Mouse (Mus musculus): ENCODE measurements around the gene Mtcl1.

Gene Mtcl1

DNA sequence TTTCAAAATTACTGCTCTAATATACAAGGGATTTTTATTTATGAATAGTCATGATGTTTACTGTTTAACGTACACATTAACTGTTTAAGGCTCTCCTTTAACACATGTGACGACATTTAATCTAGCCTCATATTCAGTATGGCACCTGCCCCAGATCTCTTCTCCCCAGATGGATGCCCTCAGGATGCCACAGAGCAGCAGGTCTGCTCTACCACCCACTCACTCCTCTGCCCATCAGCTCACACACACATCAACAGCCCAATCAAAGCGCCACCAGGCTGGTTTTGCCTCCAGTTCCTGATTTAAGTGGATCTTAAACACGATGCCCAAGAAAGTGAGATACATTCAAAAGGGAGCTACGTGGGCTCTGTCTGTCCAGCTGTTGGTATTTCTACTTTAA lies 41.1 kb downstream of the Mtcl1 start:
- DNase-seq (ENCODE audit: low read depth) = no peak

DNA sequence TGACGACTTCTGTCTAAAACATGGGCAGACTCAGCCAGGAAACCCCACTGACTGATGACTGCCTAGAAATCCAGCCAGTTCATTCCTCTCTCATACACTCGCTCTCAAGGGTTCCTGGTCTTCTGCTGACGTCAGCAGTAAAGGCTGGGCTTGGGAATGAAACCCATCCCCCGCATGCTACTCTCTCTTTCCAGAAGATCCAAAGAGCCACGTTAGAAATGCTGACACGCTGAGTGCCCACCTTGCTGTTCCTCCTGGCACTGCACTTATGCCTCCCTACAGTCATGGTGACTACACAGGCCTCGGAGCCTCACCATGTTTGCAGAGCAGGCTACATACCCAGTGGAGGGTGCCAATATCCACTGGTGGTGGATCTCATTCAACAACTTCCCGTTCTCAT lies 41.7 kb downstream of the Mtcl1 start:
- DNase-seq (ENCODE audit: low read depth) = no peak

DNA sequence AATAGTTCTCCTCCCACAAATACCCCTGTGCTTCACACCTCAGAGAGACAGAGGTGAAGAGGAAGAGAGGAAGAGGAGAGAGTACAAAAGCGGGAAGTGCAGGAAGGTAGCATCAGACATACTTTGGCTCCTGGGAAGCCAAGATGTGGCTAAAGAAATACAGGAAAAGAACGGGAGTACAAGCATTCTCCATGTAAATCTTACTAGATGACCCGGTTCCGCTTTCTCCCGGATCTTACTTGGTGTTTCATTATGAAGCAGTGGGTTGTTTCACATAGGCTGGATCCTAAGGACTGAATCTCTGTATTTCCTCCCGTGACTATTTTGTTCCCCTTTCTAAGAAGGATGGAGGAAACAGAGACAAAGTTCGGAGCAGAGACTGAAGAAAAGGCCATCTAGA lies 43.9 kb downstream of the Mtcl1 start:
- no peak for DNase-seq (ENCODE audit: low read depth)

DNA sequence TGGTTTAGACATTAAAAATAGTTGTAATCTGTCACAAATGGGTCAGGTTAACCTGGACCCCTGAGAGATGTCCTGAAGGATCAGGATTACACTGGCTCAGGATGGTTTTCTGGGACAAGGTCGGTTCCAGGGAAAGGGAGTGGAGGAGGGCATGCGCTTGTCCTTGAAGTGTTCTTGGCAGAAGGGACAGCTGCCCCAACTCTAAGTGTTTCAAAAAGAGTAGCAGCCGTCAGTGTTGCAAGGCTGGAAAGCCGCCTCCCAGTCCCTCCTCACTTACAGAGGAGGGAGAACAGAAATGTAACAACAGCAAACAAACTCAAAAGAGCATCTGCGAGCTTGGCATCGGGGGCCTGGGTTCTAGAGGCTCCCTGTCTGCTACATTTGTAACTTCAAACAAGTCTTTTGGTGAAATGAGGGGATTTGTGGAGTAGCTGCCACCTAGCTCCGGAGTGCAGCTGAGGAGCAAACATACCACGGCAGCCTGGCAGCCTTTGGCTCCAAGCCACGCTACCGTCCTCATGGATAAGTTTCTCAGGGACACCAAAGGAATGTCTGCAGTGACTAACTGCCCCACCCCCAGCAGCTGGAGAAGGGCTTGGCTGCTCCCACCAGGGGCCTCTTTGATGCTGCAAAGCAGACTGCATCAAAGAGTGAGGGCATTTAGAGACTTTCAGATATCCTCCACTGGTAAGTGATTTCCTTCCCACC lies 44.5 kb downstream of the Mtcl1 start:
- no peak for DNase-seq (ENCODE audit: low read depth)

DNA sequence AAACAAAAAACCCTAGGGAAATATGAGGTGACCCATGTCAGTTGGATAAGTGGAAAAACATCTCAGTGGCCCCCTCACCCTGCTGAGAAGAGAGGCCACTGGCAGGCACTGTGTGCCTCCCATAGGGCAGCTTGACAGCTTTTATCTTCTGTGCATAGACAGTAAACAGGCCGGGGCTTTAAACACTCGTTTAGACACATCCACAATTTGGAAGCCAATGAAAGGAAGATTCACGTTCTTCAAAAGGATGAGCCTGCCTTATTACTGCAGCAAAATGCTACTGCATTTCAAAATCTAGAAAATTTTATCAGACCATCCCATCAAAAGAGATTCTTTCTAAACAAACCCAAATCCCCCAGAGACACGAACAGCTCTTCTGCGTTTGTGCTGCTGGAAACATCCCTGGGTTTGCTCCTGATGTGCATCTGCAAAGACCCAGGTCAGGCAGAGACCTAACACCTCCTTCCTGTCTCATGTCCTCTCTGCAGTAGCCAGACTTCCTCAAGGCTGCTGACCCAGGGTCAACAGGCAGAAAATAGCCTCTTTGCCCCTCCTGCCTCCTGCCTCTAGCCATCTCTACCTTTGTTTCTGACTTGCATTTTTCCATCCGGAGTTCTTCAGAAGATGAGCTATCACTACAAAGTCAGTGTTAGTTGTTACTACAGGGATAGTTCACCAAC lies 46.6 kb downstream of the Mtcl1 start:
- DNase-seq (ENCODE audit: low read depth) = no peak

DNA sequence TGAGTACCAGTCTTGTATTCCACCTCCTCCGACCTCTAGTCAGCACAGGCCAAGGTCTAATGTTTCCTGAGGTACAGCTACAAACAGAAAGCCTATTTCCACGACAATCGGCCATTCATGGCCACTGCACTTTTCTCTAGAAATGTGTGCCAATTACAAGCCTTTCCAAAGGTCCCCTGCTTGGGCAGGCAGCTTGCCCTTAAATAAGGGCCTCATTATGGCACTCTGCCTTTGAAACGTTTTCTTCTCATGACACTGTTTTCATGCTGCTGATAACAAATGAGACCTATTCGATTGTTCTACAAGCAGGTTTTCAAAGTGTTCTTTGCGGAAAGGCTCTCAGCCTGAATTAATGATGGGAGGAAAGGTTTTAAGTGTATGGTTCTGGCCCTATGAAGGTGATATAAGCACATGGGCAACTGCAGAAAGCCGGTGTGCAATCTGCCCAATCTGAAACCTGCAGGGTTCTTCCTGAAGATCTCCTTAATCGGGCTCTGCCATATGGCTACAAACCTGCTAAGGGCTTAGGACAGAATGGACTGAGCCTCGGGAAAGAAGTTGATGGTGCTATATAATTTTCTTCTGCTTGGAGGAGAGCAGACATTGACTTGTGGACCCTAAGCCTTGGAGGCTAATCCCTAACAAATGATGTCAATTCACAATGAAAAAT lies 47.8 kb downstream of the Mtcl1 start:
- no peak for DNase-seq (ENCODE audit: low read depth)

DNA sequence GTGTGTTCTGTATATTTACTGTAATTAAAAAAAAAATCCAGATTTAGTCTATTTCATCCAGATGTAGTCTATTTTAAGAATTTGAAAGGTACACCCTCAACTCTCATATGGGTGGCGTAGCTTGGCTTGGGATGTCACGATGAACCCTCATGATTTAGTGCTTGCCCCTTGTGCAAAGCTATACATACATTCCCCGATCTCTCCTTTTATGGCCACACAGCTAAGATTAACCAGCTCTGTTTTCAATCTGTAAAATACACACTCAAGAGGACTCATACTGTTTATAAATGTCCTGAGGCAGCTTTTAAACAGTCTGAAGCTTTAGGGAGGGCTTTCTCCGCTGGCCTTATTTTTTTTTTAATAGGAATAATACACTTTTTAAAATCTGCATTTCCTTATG lies 49.8 kb downstream of the Mtcl1 start:
- DNase-seq (ENCODE audit: low read depth) = no peak

DNA sequence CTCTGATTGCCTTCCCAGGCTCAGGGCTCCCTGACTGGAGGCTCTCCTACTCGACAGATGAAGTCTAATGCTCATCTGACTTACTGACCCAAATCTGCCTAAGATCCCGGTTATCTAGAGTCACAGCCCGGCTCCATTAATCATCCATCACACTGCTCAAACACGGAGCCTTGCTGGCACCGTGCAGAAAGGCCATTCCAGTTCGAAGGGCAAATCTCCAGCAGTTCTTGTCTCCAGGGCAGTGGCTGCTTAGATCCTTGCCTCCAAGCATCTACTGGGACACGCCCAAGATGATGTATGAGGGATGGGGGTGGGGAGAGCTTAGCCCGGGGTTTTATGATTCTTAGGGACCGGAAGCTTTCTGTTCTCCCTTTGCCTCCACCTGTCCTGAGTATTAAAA lies 55.0 kb downstream of the Mtcl1 start:
- DNase-seq (ENCODE audit: low read depth) = no peak

DNA sequence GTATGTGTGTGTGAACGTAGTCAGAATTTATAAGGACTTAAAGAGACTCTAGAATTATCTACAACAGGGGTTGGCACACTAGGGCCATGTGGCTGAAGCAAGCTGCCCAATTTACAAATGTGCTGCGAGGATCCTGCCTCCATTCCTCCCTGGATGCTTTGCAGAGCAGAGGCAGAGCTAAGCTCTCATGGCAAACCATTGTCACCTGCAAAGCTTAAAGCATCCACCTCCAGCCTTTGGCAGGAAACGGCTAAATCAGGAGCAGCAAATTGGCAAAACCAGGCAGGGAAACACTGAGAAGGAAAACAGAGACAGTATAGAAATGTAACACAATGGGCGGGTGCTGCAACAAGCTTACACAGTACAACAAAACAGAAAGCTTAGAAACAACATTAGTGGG lies 61.2 kb downstream of the Mtcl1 start:
- DNase-seq (ENCODE audit: low read depth) = no peak

DNA sequence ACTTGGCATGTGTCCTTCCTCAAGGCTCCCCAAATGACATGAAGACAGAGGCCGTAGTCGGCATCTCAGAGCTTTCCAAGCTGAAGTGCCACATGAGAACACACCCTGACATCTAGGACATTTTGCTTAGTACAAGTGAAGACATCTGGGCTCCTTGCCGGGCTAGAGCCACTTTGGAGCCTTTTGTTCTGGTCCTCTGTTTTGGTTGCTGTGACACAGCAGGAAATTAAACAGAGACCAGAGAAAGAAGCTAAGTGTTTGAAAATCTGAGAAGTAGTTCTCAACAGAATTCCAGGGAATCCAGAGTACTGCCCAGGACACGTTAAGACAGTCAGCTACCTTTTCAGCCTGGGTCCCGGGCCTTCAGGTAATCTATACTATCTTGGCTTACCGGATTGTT lies 68.2 kb downstream of the Mtcl1 start:
- DNase-seq (ENCODE audit: low read depth) = no peak

DNA sequence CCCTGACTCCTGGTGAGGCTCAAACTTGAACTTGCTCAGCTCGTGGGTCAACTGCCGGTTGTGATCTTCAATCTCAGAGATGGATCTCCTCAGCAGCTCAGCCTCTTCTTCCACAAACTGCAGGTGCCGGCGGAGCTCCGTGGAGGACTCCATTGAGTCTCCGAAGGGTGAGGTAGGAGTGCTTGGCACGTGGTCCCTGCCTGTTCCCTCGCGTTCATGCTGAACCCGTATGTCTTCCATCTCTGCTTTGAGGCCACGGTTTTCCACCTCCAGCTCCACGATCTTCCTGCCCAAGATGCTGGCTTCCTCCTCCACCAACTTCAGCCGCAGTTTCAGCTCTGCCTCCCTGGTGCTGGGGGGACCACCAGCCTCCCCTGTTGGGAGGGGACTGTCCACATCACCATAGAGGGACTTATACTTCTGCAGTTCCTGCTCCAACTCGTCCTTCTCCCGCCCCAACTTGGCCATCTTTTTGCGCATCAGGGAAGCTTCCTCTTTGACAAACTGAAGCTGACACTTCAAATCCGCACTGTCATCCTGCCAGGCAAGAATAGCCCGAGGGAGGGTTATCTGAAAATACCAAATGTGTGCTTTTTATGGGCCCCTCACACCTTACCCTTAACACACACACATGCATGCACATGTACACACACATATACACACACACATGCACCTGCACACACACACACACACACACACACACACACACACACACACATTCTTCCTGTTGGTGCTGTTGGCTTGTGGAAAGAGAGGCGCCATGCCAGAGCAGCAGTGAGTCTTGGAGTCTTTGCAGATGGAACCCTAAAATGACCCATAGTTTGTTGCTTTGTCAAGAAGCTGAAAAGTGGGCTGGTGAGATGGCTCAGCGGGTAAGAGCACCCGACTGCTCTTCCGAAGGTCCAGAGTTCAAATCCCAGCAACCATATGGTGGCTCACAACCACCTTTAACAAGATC lies 69.4 kb downstream of the Mtcl1 start:
- no peak for DNase-seq (ENCODE audit: low read depth)

DNA sequence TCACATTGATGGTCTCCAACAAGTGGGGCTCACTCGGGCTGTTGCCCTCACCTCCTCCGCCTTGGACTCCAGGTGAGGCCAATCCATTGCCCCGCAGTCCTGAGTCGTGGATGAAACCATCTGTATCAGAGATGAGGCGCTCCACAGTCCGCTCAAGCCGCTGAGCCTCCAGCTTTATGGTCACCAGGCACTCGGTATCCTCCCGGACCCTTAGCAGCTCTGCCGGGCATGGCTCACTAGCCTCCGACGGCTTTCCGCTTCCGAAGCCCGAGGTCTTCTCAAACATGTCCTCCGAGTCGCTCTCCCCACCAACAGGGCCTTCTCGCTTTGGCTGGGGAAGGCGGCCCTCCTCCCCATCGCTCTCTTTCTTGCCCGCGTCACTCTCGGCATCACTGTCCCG lies 70.2 kb downstream of the Mtcl1 start:
- no peak for DNase-seq (ENCODE audit: low read depth)

DNA sequence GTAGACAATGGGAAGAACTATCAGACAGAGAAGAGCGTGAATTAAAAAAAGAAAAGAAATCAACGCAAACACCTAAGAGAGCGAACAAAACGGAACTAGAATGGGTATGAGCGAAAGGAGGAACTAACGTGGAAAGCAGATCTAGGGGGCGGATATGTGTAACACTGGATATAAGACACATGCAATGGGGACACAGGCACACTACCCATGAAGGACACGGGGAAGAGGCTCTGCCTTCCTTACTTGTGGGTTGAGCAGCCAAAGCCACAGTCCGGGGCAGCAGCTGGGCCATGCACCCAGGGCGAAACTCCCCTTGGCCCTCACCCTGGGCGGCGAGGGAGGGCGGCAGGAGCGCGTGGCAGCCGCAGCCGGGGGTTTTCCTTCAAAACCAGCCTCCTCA lies 71.4 kb downstream of the Mtcl1 start:
- DNase-seq (ENCODE audit: low read depth) = no peak

DNA sequence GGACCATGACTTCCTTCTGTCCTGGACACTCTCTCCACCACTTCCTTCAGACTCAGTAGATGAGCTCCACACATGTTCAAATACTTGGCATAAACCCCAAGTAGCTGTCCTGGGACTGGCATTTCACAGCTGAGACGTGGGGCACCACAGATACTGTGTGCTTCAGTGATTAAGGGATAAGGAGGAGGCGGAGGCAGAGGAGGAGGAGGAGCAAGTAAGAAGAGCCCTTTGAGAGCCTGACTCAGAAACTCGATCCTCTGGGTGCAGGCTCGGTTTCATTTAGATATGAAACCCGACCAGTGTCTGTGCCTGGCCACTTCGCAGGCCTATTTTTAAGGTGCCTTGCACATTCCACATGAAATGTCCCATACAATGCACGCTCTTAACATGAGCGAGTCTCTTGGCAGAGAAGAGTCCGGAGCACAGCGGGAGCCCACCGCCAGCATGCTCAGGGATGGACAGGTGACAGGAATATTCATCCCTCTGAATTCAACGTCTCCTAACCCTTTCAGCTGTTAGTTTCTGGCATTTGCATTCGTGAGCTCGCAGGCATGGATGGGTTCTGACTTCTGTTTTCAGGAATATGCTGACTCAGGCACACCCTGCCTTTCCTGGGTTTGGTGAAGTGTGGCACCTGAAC lies 74.8 kb downstream of the Mtcl1 start:
- DNase-seq (ENCODE audit: low read depth) = no peak

DNA sequence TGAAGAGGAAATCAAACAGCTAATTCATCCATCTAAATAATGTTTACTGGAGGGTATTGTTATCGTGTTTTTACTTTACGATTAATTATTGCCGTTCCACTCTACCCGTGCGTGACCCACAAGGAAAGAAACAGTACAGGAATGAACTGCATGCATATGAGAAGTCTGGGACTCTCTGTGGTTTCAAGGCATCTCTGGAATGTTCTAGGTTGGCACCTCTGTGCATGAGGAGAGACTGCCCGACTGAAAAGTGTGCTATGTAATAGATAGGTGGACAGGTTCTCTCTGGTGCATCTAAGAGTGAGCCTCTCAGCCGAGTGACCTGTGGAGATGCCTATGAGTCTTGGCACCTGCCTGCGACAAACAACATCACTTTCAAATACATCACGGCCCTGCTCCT lies 78.7 kb downstream of the Mtcl1 start:
- DNase-seq (ENCODE audit: low read depth) = no peak

DNA sequence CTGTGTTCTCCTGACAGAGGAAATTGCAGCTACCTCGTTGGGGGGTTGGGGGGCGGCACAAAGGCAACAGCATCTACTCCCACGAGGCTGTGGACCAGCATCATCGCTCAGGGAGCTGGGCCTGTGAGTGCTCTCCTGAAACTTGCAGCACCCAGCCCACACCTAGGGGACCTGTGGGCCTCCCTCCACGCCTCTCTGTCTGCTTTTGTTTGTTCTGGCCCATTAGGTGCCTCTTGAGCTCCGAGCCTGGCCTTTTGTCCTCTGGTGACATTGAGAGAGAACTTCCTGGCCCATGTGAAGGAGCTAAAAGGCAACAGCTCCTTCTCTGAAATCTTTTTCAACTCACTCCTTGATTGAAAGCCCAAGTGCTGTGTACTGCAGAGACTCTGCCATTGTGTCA lies 79.8 kb downstream of the Mtcl1 start:
- DNase-seq (ENCODE audit: low read depth) = no peak

DNA sequence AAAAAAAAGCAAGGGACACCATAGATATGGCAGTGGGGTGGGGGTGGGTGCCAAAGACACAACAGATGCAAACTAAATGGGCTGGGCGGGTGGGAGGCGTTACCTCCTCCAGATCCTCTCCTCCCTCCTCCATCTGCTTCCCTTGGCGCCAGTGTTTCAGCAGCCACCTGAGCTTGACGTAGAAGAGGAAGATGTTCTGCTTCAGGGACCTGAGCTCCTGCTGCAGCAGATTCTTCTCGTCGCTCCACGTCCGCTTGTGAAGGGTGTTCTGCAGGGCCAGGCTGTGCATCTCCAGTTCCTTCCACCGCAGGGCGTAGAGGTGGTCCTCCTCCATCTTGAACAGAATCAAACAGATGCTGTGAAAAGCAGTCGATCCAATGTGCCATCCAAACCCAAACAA lies 81.4 kb downstream of the Mtcl1 start:
- no peak for DNase-seq (ENCODE audit: low read depth)

DNA sequence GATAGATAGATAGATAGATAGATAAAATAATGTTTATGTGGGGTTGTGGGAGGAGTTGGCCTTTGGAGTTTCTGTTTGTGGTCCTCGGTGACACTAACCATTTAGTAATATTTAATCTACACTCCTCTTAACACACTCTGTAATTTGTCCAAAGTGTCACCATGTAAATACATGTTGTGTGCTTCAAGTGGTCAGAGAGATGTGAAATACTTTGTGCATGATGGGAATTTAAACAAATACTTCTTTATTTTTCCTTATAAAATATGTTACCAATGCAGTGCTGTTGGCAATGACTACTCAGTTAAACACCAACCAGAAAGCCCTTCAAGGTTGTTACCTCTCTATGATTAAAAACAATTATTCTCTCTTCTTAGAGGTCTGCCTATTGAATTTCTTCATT lies 83.9 kb downstream of the Mtcl1 start:
- DNase-seq (ENCODE audit: low read depth) = no peak

DNA sequence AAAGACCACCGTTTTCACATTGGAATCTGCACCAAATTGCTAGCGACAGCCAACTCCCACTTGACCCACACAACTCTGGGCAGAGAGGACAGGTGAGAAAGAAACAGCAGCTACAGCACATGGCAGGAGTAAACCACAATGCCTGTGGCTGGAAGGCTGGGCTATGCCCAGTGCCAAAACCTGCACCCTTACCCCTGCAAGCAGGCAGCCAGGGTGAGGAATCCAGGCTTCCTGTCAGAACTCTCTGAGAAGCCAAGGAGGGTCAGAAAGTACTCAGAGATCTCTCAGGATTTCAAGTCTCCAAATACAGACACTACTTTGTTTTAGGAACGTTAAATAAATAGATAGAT lies 84.3 kb downstream of the Mtcl1 start:
- DNase-seq (ENCODE audit: low read depth) = no peak

DNA sequence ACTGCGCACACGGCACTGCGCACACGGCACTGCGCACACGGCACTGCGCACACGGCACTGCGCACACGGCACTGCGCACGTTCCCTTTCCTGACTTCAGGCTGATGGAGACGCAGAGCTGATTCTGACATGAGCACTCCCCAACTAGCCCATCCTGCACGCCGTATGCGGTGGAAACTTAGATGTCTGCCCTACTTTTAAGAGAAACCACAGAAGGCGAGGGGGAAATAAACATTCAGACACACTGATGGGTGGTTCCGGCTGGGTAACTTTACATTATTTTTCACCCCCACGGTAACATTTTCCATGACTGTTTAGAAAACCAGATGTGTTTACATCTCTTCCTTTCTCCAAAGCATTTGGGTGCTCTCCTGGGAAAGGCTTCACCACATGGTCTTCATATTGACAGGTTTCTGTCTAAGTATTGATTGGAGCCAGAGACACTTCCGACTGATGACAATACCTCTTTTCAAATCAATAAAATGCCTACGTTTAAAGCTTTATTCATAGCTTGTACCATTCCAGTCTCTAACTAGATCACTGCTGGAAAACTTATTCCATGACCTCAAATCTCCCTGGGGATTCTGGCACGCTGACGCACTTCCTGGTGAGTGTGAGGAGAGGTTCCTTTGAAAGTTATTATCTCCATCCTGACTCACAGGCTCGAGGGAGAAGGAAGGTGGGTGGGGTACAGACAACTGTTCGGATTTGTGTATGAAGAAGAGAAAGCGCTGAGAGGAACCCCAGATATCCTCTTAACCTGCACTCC lies 84.8 kb downstream of the Mtcl1 start:
- no peak for DNase-seq (ENCODE audit: low read depth)

DNA sequence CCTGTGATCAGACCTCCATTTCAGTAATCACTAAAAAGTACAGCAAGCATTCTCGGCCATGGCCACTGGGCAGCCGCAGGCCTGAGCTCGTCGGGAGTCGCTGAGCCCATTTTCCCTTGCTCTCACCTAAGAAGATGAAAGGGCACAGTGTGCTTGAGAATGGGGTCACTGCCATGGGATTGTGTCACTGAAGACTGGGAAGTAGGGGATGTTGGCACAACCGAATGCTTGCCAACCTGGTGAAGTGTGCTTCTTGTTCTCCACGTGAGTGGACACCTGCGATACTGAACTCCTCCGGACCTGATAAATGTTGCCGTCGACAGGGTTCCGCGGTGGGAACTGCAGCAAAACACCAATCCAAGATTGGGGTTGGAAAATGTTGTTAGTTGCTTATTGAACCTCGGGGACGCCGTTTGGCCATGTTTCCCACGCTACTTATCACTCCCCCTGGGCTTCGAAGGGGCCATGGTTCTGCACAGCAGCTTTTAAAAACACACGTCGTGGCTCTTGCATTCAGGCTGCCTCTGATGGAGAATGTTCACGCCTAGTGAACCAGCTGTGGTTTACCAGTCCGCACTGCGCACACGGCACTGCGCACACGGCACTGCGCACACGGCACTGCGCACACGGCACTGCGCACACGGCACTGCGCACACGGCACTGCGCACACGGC lies 85.6 kb downstream of the Mtcl1 start:
- no peak for DNase-seq (ENCODE audit: low read depth)

Data from naive thymus-derived CD4-positive, alpha-beta T cell, adult 2 months (primary cell).